Mouse (Mus musculus): Measurements from ENCODE around the gene Gm5150. TPM values are rescaled to one million over a fixed set of nuclear protein-coding genes. Genes with fewer than 3 reads are reported as not detected.
"Not testable (repeated sequence)": the region's sequence is repeated elsewhere in the genome, so short reads cannot be mapped to it uniquely, and the experiment has no call there.

Gm5150 gene
- total and polyA plus RNA-seq, 2 experiments from 2014 or later: not detected

DNA sequence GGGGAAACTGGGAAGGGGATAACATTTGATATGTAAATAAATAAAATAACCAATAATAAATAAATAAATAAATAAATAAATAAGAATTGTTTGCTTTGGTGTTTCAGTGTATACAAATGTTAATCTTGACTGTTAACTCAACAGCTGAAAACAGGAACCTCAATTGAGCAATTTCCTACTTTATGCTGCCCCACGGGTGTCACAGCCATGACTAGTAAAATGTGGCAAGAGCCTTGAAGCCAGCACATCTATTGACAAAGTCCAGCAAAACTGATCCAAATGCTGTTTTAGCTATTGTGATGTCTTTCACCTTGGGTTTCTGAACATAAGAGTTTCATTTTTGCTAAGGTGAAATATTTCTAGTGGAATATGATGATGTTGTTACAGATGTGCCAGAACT lies 1.6 kb upstream of the Gm5150 start:
- no peaks in the 10 kb centered on the region for H3K36me3 ChIP-seq (ENCODE audit: insufficient read depth, low read length)
- DNase-seq (ENCODE audit: low spot score) (no peak), ATAC-seq (no peak)
- no peak overlapping the region for H3K9ac ChIP-seq (replicated peaks; ENCODE audit: low read length)
- WGBS: 80% methylated on average over 1 of the region's 1 CpGs
- TF ChIP-seq CTCF (IDR thresholded peaks at IDR 0.05; ENCODE audit: low read depth): no peak
- H3K4me1 ChIP-seq (ENCODE audit: insufficient read depth, low read length): no peaks in the 10 kb centered on the region
- H3K4me3 ChIP-seq (ENCODE audit: low read length): no peak overlapping the region
- H3K27ac ChIP-seq: no peak overlapping the region
- H3K9me3 ChIP-seq (ENCODE audit: low read length): no peaks in the 10 kb centered on the region
- no peak overlapping the region for H3K4me2 ChIP-seq (ENCODE audit: low read depth, low read length)
- no peaks in the 10 kb centered on the region for H3K27me3 ChIP-seq (ENCODE audit: insufficient read depth, low read length)

DNA sequence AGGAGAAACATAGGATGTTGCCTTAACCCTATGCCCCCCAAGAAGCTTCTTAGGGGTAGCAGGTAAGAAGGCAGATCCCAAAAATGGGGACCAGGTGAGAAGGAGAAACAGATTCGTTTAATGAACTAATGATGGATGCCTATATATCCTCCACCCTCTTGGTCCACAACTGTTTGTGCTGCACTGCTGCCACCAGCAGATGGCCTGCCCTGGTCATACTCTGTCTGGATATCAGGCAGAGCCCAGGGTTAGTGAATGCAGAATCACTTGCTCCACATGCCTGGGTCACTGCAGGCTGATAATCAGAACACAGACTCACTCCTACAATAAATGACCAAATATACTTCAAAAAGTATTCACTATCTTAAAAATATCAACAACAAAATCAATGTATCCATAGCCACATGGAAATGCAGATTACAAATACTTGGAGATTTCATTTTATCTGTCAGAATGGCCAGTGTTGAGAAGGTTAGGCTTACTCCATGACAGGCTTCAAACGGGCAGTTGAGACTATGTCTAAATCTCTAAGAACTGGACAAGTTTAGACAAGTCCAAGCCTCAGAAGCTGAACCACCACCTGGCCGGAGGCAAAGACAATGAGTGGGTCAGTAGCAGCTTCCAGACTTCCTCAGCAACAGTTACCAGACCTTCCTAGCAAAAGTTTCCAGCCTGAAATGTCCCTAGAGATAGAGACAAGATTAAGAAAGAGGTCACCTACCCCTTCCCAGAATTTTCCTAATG lies 2.2 kb downstream of the Gm5150 start:
- no peaks in the 10 kb centered on the region for H3K9me3 ChIP-seq (ENCODE audit: low read length)
- H3K36me3 ChIP-seq (ENCODE audit: insufficient read depth, low read length): no peaks in the 10 kb centered on the region
- no peak for DNase-seq (ENCODE audit: low spot score)
- H3K27me3 ChIP-seq (ENCODE audit: insufficient read depth, low read length): no peaks in the 10 kb centered on the region
- H3K4me3 ChIP-seq (ENCODE audit: low read length): no peak overlapping the region
- no peak overlapping the region for H3K9ac ChIP-seq (replicated peaks; ENCODE audit: low read length)
- ATAC-seq: no peak
- no peak for TF ChIP-seq CTCF (IDR thresholded peaks at IDR 0.05; ENCODE audit: low read depth)
- H3K4me1 ChIP-seq (ENCODE audit: insufficient read depth, low read length): no peaks in the 10 kb centered on the region
- WGBS: 83% methylated on average over 3 of the region's 3 CpGs
- no peak overlapping the region for H3K27ac ChIP-seq
- H3K4me2 ChIP-seq (ENCODE audit: low read depth, low read length): no peak overlapping the region

DNA sequence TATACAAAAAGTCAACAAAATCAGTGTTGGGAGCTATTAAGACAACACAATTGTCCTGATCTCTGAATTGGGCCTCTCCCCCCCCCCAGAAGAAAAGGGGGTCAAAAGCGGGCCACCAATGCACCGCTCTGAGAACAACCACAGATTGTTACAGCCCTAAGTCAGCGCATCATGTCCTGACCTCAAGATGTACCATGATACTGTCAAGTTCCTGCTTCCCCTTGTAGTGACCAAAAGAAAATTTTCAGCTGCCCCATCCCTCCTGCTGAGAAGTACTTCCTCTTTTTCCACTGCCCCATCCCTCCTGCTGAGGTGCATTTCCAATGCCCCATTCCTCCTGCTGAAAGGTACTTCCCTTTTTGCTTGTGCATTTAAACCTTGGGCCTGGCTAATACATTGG lies 6.8 kb downstream of the Gm5150 start:
- ATAC-seq: not testable (repeated sequence)

DNA sequence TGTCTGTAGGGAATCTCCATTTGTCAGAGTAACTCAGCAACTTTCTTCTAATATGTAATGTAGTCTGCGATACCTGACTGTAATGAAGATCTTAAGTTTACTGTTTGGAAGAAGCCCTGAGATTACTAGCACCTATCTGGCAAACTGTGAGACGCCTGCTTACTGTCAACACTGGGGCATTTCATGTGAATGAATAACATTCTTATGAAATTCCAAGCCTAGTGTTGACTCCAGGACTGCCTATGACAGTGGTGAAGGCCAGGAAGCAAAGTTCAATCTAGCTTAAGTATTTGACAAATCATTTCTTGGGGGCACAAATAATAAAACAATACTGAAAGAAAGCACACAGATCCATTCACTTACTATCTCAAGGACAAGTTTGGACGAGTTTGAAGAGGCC lies 24.0 kb downstream of the Gm5150 start:
- WGBS: 63% methylated on average over 3 of the region's 3 CpGs
- no peak for ATAC-seq
- no peaks in the 10 kb centered on the region for H3K9me3 ChIP-seq (ENCODE audit: low read length)

More for the DNA sequence above, 6.8 kb downstream of the Gm5150 start:
- H3K9me3 ChIP-seq (ENCODE audit: low read length); DNase-seq (ENCODE audit: low spot score); H3K27ac ChIP-seq; H3K4me3 ChIP-seq (ENCODE audit: low read length); H3K4me1 ChIP-seq (ENCODE audit: insufficient read depth, low read length); H3K9ac ChIP-seq (replicated peaks; ENCODE audit: low read length); H3K36me3 ChIP-seq (ENCODE audit: insufficient read depth, low read length); H3K4me2 ChIP-seq (ENCODE audit: low read depth, low read length); H3K27me3 ChIP-seq (ENCODE audit: insufficient read depth, low read length): not testable (repeated sequence)
- whole genome bisulfite sequencing: 89% methylated on average over 2 of the region's 3 CpGs

DNA sequence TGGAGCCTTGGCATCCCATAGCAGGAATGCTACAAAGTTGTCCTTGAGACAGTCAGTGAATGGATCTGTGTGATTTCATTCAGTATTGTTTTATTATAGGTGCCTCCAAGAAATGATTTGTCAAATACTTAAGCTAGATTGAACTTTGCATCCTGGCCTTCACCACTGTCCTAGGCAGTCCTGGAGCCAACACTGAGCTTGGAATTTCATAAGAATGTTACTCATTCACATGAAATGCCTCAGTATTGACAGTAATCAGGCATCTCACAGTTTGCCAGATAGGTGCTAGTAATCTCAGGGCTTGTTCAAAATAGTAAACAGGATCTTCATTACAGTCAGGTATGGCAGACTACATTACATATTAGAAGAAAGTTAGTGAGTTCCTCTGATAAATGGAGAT lies 49.3 kb downstream of the Gm5150 start:
- Histone ChIP-seq H3K27ac (no peak overlapping the region), H3K36me3 (ENCODE audit: insufficient read depth, low read length) (no peaks in the 10 kb centered on the region), H3K4me2 (ENCODE audit: low read depth, low read length) (no peak overlapping the region), H3K4me3 (ENCODE audit: low read length) (no peak overlapping the region), H3K9me3 (ENCODE audit: low read length) (0 out of 2 replicates have a peak, but pooled peaks cover 6% of the 10 kb centered on the region), H3K9ac (replicated peaks; ENCODE audit: low read length) (no peak overlapping the region), H3K27me3 (ENCODE audit: insufficient read depth, low read length) (no peaks in the 10 kb centered on the region), H3K4me1 (ENCODE audit: insufficient read depth, low read length) (no peaks in the 10 kb centered on the region)
- no peak for TF ChIP-seq CTCF (IDR thresholded peaks at IDR 0.05; ENCODE audit: low read depth)
- no peak for ATAC-seq
- no peak for DNase-seq (ENCODE audit: low spot score)

More for the DNA sequence above, 24.0 kb downstream of the Gm5150 start:
- no peaks in the 10 kb centered on the region for H3K27me3 ChIP-seq (ENCODE audit: insufficient read depth, low read length)
- no peak for TF ChIP-seq CTCF (IDR thresholded peaks at IDR 0.05; ENCODE audit: low read depth)
- no peaks in the 10 kb centered on the region for H3K4me1 ChIP-seq (ENCODE audit: insufficient read depth, low read length)
- no peaks in the 10 kb centered on the region for H3K36me3 ChIP-seq (ENCODE audit: insufficient read depth, low read length)
- H3K9ac ChIP-seq (replicated peaks; ENCODE audit: low read length): no peak overlapping the region
- H3K4me2 ChIP-seq (ENCODE audit: low read depth, low read length): no peak overlapping the region
- H3K27ac ChIP-seq: no peak overlapping the region
- no peak for DNase-seq (ENCODE audit: low spot score)
- no peak overlapping the region for H3K4me3 ChIP-seq (ENCODE audit: low read length)

Small RNA genes within 50 kb of the gene (microRNA-seq; reads per million reads assigned to microRNA genes)
- gene Gm24694: 0 reads per million in 2 experiments

Other genes starting within 250 kb of the Gm5150 start
- gene Sirpb1c, start 157.9 kb downstream of the Gm5150 start, total RNA-seq (2014; rRNA removed): not detected in 2 replicates
- 0.11 TPM in 1 of 2 replicates, not detected in the other for gene Sirpb1c, start 157.9 kb downstream of the Gm5150 start, polyA plus RNA-seq (2015; fragmentation: Nextera tagmentation; extraction: Ambion mirVana)